Mouse (Mus musculus): ENCODE results near the gene Dynlt1c. TPM values are rescaled to one million over a fixed set of nuclear protein-coding genes. Genes with fewer than 3 reads are reported as not detected.

The Dynlt1c gene
- polyA plus RNA-seq, 1 experiment from 2014 or later, result 63.0 TPM

Other genes with a start within 250 kb of the Dynlt1c start
- 1,064 and 1,207 TPM in 2 replicates for gene Dynlt1b, start 171.6 kb upstream of the Dynlt1c start, polyA plus RNA-seq (2015; fragmentation: Nextera tagmentation; extraction: Ambion mirVana)
- gene Dynlt1f, start 54.2 kb downstream of the Dynlt1c start, polyA plus RNA-seq (2015; fragmentation: Nextera tagmentation; extraction: Ambion mirVana), result 265 and 281 TPM in 2 replicates
- gene Sytl3, start 57.4 kb downstream of the Dynlt1c start, polyA plus RNA-seq (2015; fragmentation: Nextera tagmentation; extraction: Ambion mirVana), result 1.2 and 7.0 TPM in 2 replicates
- gene Ezr, start 181.1 kb downstream of the Dynlt1c start, polyA plus RNA-seq (2015; fragmentation: Nextera tagmentation; extraction: Ambion mirVana), result 48.0 and 90.3 TPM in 2 replicates